Mouse (Mus musculus): Measurements from ENCODE around the gene Atmin. TPM values are rescaled to one million over a fixed set of nuclear protein-coding genes. Genes with fewer than 3 reads are reported as not detected.

Atmin gene
- polyA plus RNA-seq, 1 experiment from 2014 or later: 4.6 TPM

DNA sequence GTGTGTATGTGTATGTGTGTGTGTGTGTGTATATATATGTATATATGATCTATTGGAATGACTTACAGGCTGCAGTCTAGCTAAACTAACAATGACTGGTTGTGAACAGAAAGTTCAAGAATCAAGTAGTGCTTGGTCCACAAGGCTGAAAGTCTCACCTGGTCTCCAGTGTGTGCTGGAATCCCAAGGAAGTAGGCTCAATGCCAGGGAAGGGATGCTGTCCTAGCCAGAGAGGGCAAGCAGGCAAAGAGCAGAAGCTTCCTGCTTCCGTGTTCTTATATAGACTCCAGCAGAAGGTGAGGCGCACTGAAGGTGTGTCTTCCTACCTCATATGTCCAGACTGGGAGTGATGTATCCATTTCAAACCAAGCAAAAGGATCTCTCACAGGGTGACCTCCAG is 8.6 kb downstream of the Atmin start:
- Histone ChIP-seq H3K4me1 (replicated peaks) (peaks cover 24% of the 10 kb centered on the region), H3K4me2 (no peak overlapping the region), H3K27me3 (no peaks in the 10 kb centered on the region), H3K4me3 (replicated peaks) (no peak overlapping the region), H3K9me3 (replicated peaks) (no peaks in the 10 kb centered on the region), H3K9ac (no peak overlapping the region), H3K36me3 (peaks cover 41% of the 10 kb centered on the region), H3K27ac (no peak overlapping the region)
- ATAC-seq (ENCODE audit: low read depth) (no peak), DNase-seq (no peak)
- WGBS (ENCODE audit: insufficient replicate concordance): 72% methylated on average over 2 of the region's 2 CpGs

- Histone ChIP-seq H3K4me1 (replicated peaks) (peaks cover 17% of the 10 kb centered on the region), H3K4me3 (replicated peaks) (no peak overlapping the region), H3K27ac (no peak overlapping the region), H3K36me3 (peaks cover 47% of the 10 kb centered on the region), H3K4me2 (no peak overlapping the region), H3K9me3 (replicated peaks) (no peaks in the 10 kb centered on the region), H3K27me3 (no peaks in the 10 kb centered on the region), H3K9ac (no peak overlapping the region)
- 65% methylated on average over 8 of the region's 8 CpGs for WGBS (ENCODE audit: insufficient replicate concordance)
- ATAC-seq (ENCODE audit: low read depth): no peak
- DNase-seq: no peak
Observed at GRCm38 (mm10) chr8:116952428-116952827, 9.2 kb downstream of the Atmin start.

GRCm38 (mm10) chr8:116954415-116954814 is 11.2 kb downstream of the Atmin start:
- H3K9me3 ChIP-seq (replicated peaks): no peaks in the 10 kb centered on the region
- H3K27ac ChIP-seq: no peak overlapping the region
- ATAC-seq (ENCODE audit: low read depth): no peak
- H3K4me3 ChIP-seq (replicated peaks): no peak overlapping the region
- no peak overlapping the region for H3K9ac ChIP-seq
- H3K36me3 ChIP-seq: peaks cover 61% of the 10 kb centered on the region
- 76% methylated on average over 9 of the region's 9 CpGs for WGBS (ENCODE audit: insufficient replicate concordance)
- H3K27me3 ChIP-seq: no peaks in the 10 kb centered on the region
- no peak overlapping the region for H3K4me2 ChIP-seq
- peaks cover 5% of the 10 kb centered on the region; the same call in 1 of the 2 replicates for H3K4me1 ChIP-seq (replicated peaks)
- no peak for DNase-seq

- Histone ChIP-seq H3K27ac (no peak overlapping the region), H3K4me3 (replicated peaks) (no peak overlapping the region), H3K9me3 (replicated peaks) (no peaks in the 10 kb centered on the region), H3K27me3 (peaks cover 4% of the 10 kb centered on the region; the same call in 1 of the 2 replicates), H3K36me3 (no peaks in the 10 kb centered on the region), H3K9ac (no peak overlapping the region), H3K4me2 (no peak overlapping the region), H3K4me1 (replicated peaks) (no peaks in the 10 kb centered on the region)
- no peak for ATAC-seq (ENCODE audit: low read depth)
- WGBS (ENCODE audit: insufficient replicate concordance): 63% methylated on average over 6 of the region's 6 CpGs
- DNase-seq: no peak
Observed at GRCm38 (mm10) chr8:116969531-116969930, 26.3 kb downstream of the Atmin start.

DNA sequence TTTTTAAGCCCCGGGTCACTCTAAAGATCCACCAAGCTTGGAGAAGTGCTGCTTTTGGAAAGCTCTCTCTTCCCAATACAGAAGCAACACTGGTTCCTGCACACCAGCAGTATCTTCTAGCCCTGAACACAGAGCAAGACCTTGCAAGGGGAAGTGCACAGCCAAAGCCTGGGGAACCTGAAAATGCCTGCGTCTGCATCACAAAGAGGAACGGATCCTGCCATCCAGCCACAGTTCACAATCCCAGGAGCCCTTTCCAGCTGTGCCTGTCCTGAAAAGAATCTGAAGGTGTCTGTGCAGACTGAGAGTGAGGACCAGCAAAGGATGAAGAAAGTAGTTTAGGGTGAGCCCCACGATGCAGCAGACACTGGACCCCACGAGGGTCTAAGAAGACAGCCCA is 31.9 kb downstream of the Atmin start:
- H3K4me2 ChIP-seq: no peak overlapping the region
- no peaks in the 10 kb centered on the region for H3K36me3 ChIP-seq
- no peak overlapping the region for H3K27ac ChIP-seq
- H3K9me3 ChIP-seq (replicated peaks): no peaks in the 10 kb centered on the region
- WGBS (ENCODE audit: insufficient replicate concordance): 28% methylated on average over 5 of the region's 5 CpGs
- ATAC-seq (ENCODE audit: low read depth) (no peak), DNase-seq (no peak)
- H3K4me1 ChIP-seq (replicated peaks): peaks cover 22% of the 10 kb centered on the region
- no peak overlapping the region for H3K4me3 ChIP-seq (replicated peaks)
- H3K27me3 ChIP-seq: peaks cover 4% of the 10 kb centered on the region; the same call in 1 of the 2 replicates
- no peak overlapping the region for H3K9ac ChIP-seq

DNA sequence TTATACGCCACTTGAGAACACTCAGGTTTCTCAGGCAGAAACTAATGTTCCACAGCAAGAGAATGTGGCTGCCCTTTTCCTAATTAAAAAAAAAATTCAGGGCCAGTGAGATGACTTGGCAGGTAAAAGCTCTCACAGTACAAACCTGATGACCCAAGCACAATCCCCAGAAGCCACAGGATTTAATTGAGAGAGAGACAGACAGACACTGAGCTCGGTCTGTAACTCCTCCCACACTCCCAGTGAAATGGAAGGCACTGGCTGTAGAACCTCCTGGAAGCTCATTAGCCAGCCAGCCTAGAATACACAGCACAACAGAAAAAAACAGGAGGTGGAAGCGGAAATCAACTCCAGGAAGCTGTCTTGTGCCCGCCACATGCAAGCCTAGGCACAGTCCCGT is 32.4 kb downstream of the Atmin start:
- 60% methylated on average over 5 of the region's 5 CpGs for whole genome bisulfite sequencing (ENCODE audit: insufficient replicate concordance)
- Histone ChIP-seq H3K9ac (no peak overlapping the region), H3K27me3 (peaks cover 4% of the 10 kb centered on the region; the same call in 1 of the 2 replicates), H3K4me3 (replicated peaks) (no peak overlapping the region), H3K9me3 (replicated peaks) (no peaks in the 10 kb centered on the region), H3K27ac (no peak overlapping the region), H3K4me2 (no peak overlapping the region), H3K36me3 (no peaks in the 10 kb centered on the region), H3K4me1 (replicated peaks) (peaks cover 22% of the 10 kb centered on the region)
- ATAC-seq (ENCODE audit: low read depth): no peak
- no peak for DNase-seq

- no peak overlapping the region for H3K27ac ChIP-seq
Observed at GRCm38 (mm10) chr8:116978052-116978451, 34.9 kb downstream of the Atmin start.

GRCm38 (mm10) chr8:116978631-116979256 is 35.6 kb downstream of the Atmin start, which contains the start of gene 1700030J22Rik:
TSS of gene 1700030J22Rik (minus strand) at chr8:116978959.
- Histone ChIP-seq H3K36me3 (peaks cover 11% of the 10 kb centered on the region), H3K4me1 (replicated peaks) (peaks cover 22% of the 10 kb centered on the region), H3K27me3 (no peaks in the 10 kb centered on the region), H3K9ac (peak within 1 kb of the TSS; percentile 69), H3K4me3 (replicated peaks) (peak within 1 kb of the TSS; percentile 80), H3K27ac (no peak within 1 kb of the TSS), H3K9me3 (replicated peaks) (no peaks in the 10 kb centered on the region), H3K4me2 (peak within 1 kb of the TSS; percentile 88)
- DNase-seq (peak; percentile 98), ATAC-seq (ENCODE audit: low read depth) (peak; percentile 96)
- under 1% methylated on average over 46 of the region's 46 CpGs for WGBS (ENCODE audit: insufficient replicate concordance)

More at GRCm38 (mm10) chr8:116978052-116978451, 34.9 kb downstream of the Atmin start:
- peaks cover 2% of the 10 kb centered on the region; the same call in 1 of the 2 replicates for H3K27me3 ChIP-seq
- H3K9me3 ChIP-seq (replicated peaks): no peaks in the 10 kb centered on the region
- H3K9ac ChIP-seq: peak overlapping the region; percentile 69
- ATAC-seq (ENCODE audit: low read depth) (no peak), DNase-seq (no peak)
- H3K4me1 ChIP-seq (replicated peaks): peaks cover 22% of the 10 kb centered on the region
- peak overlapping the region; percentile 80 for H3K4me3 ChIP-seq (replicated peaks)
- H3K36me3 ChIP-seq: 0 out of 2 replicates have a peak, but pooled peaks cover 4% of the 10 kb centered on the region
- peak overlapping the region; percentile 88 for H3K4me2 ChIP-seq
- 30% methylated on average over 8 of the region's 8 CpGs for WGBS (ENCODE audit: insufficient replicate concordance)

DNA sequence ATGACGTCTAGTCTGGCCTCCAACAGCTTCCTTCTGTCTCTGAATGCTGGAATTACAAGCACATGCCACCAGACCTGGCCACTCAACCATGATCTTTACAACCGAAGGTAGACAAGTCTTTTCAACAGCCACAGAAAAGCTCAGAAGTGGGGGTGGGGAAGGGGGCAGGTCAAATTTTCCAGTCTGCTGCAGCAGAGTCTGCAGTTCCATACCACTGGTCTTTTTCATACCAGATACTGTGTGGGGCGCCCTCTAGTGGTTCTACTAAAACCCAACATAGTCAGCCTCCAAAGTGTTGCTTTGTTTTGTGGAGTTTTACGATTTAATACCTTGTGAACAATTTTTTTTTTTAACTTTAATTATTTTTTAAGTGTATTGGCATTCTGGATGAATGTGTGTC is 36.9 kb downstream of the Atmin start:
- ATAC-seq (ENCODE audit: low read depth): no peak
- DNase-seq: peak; percentile 48
- no peaks in the 10 kb centered on the region for H3K9me3 ChIP-seq (replicated peaks)
- no peaks in the 10 kb centered on the region for H3K27me3 ChIP-seq
- H3K4me3 ChIP-seq (replicated peaks): no peak overlapping the region
- no peak overlapping the region for H3K9ac ChIP-seq
- H3K36me3 ChIP-seq: peaks cover 21% of the 10 kb centered on the region
- peaks cover 22% of the 10 kb centered on the region for H3K4me1 ChIP-seq (replicated peaks)
- H3K4me2 ChIP-seq: peak overlapping the region; percentile 31
- WGBS (ENCODE audit: insufficient replicate concordance): 18% methylated on average over 4 of the region's 4 CpGs
- no peak overlapping the region for H3K27ac ChIP-seq

- ATAC-seq (ENCODE audit: low read depth) (no peak), DNase-seq (no peak)
- peaks cover 33% of the 10 kb centered on the region for H3K4me1 ChIP-seq (replicated peaks)
- H3K36me3 ChIP-seq: peaks cover 46% of the 10 kb centered on the region
- H3K4me2 ChIP-seq: no peak overlapping the region
- H3K27me3 ChIP-seq: no peaks in the 10 kb centered on the region
- 85% methylated on average over 3 of the region's 3 CpGs for WGBS (ENCODE audit: insufficient replicate concordance)
- no peaks in the 10 kb centered on the region for H3K9me3 ChIP-seq (replicated peaks)
- no peak overlapping the region for H3K27ac ChIP-seq
- no peak overlapping the region for H3K4me3 ChIP-seq (replicated peaks)
- no peak overlapping the region for H3K9ac ChIP-seq
Observed at GRCm38 (mm10) chr8:116989842-116990241, 46.6 kb downstream of the Atmin start.

GRCm38 (mm10) chr8:116991241-116991640 is 48.0 kb downstream of the Atmin start:
- no peak for DNase-seq
- ATAC-seq (ENCODE audit: low read depth): no peak
- Histone ChIP-seq H3K4me1 (replicated peaks) (peaks cover 33% of the 10 kb centered on the region), H3K27ac (no peak overlapping the region), H3K27me3 (no peaks in the 10 kb centered on the region), H3K36me3 (peaks cover 36% of the 10 kb centered on the region), H3K9ac (no peak overlapping the region), H3K9me3 (replicated peaks) (no peaks in the 10 kb centered on the region), H3K4me3 (replicated peaks) (no peak overlapping the region), H3K4me2 (peak overlapping the region; percentile 97)
- WGBS (ENCODE audit: insufficient replicate concordance): 70% methylated on average over 8 of the region's 8 CpGs

Data from liver, embryonic 13.5 days (tissue).